Comparison of ENCODE assay signal across 21 mouse cellular contexts in the genomic region with DNA sequence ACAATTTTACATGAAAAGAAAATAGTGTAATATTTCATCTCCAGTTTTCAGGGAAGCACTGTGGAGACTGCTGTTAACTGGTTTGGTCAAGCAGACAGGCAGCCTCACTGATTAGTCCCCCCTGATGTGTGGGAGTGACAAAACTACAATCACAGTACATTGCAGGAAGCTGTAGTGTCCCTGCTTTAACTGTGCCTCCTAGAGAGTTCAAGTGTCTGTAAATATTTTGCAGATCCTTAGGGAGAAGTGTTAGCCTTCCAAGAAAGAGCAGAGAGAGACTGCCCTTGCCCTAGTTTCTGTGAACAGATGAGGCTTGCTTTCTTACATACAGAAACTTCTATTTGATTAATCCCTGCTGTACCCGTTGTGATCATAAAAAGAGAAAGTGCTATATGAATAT.
DNase-seq lines count a peak whose midpoint lies in the region; ATAC-seq and TF ChIP-seq lines count a peak whose summit lies in the region.
"Had no signal": no experiment of that assay in that cellular context is flagged by ENCODE, and none has a peak within 500 bp of the region (broad histone marks: within the 10 kb centered on the region; RNA-seq: fewer than 3 reads in every experiment).

No protein-coding gene starts in this region.

- H3K36me3 ChIP-seq in heart, embryonic 11.5 days (ENCODE audit: control insufficient read depth, insufficient read depth, low read length): no peaks in the 10 kb centered on the region
- H3K36me3 ChIP-seq in heart, embryonic 10.5 days: no peaks in the 10 kb centered on the region
- H3K36me3 ChIP-seq in limb, embryonic 12.5 days: no peaks in the 10 kb centered on the region
- H3K36me3 ChIP-seq in limb, embryonic 10.5 days: no peaks in the 10 kb centered on the region
- no peaks in the 10 kb centered on the region for H3K36me3 ChIP-seq in midbrain, embryonic 14.5 days (ENCODE audit: control insufficient read depth, insufficient read depth, low read length)
- no peaks in the 10 kb centered on the region for H3K36me3 ChIP-seq in midbrain, embryonic 10.5 days
- H3K36me3 ChIP-seq in thymus, adult 2 months (ENCODE audit: control insufficient read depth, insufficient read depth, low read length): no peaks in the 10 kb centered on the region
- H3K36me3 ChIP-seq: heart, embryonic 15.5 days; hindbrain, embryonic 13.5 days; midbrain, embryonic 12.5 days had no signal

- no peak for TF ChIP-seq CTCF in thymus, adult 2 months (IDR thresholded peaks at IDR 0.05; ENCODE audit: borderline replicate concordance, control insufficient read depth, extremely low read depth, insufficient read depth, low read length, poor library complexity)

- no peak for DNase-seq in heart, embryonic 10.5 days (ENCODE audit: low spot score)
- no peak for DNase-seq in limb, embryonic 10.5 days (ENCODE audit: low spot score)
- peak; percentile 15 for DNase-seq in midbrain, embryonic 14.5 days
- DNase-seq in midbrain, embryonic 10.5 days (ENCODE audit: low spot score): no peak
- no peak for DNase-seq in thymus, adult 2 months
- DNase-seq: adrenal gland, adult 2 months; cerebellum, adult 11-12 months; cerebellum, postnatal 25 days; gastrocnemius, postnatal 36 days; heart, adult 2 months; heart, postnatal 36 days; kidney, adult 11 months; left cerebral cortex, postnatal 4 days; right cerebral cortex, postnatal 25 days; spleen, adult 18-20 months had no signal

- no peak overlapping the region for H3K4me3 ChIP-seq in heart, embryonic 11.5 days (ENCODE audit: low read depth, low read length)
- no peak overlapping the region for H3K4me3 ChIP-seq in heart, embryonic 10.5 days
- H3K4me3 ChIP-seq in limb, embryonic 12.5 days (replicated peaks): no peak overlapping the region
- H3K4me3 ChIP-seq in limb, embryonic 10.5 days: no peak overlapping the region
- H3K4me3 ChIP-seq in midbrain, embryonic 14.5 days (replicated peaks; ENCODE audit: low read depth, low read length): no peak overlapping the region
- no peak overlapping the region for H3K4me3 ChIP-seq in midbrain, embryonic 10.5 days
- H3K4me3 ChIP-seq in thymus, adult 2 months (ENCODE audit: control insufficient read depth, insufficient read depth, low read length): no peak overlapping the region
- H3K4me3 ChIP-seq: heart, adult 2 months; heart, embryonic 15.5 days; hindbrain, embryonic 13.5 days; midbrain, embryonic 12.5 days; myocyte had no signal

- TF ChIP-seq POLR2A in thymus, adult 2 months (IDR thresholded peaks at IDR 0.05; ENCODE audit: control insufficient read depth, extremely low read depth, insufficient read depth, low read length, poor library complexity): no peak

- H3K9ac ChIP-seq in heart, embryonic 11.5 days (ENCODE audit: low read depth, low read length): 0 out of 2 replicates have a peak overlapping the region, but pooled peaks have one; percentile 28
- H3K9ac ChIP-seq in limb, embryonic 12.5 days (replicated peaks): no peak overlapping the region
- no peak overlapping the region for H3K9ac ChIP-seq in midbrain, embryonic 14.5 days (replicated peaks; ENCODE audit: low read length)
- H3K9ac ChIP-seq: heart, embryonic 15.5 days; hindbrain, embryonic 13.5 days; midbrain, embryonic 12.5 days had no signal

- 34% methylated on average over 1 of the region's 1 CpGs for WGBS in heart, embryonic 11.5 days (ENCODE audit: insufficient replicate concordance)
- 44% methylated on average over 1 of the region's 1 CpGs for whole genome bisulfite sequencing in heart, embryonic 10.5 days
- WGBS in limb, embryonic 12.5 days: 22% methylated on average over 1 of the region's 1 CpGs
- 39% methylated on average over 1 of the region's 1 CpGs for WGBS in limb, embryonic 10.5 days
- WGBS in midbrain, embryonic 14.5 days: 26% methylated on average over 1 of the region's 1 CpGs
- 44% methylated on average over 1 of the region's 1 CpGs for WGBS in midbrain, embryonic 10.5 days
- WGBS in thymus, adult 2 months: 82% methylated on average over 1 of the region's 1 CpGs

- ATAC-seq in heart, embryonic 11.5 days (replicated peaks; ENCODE audit: insufficient number of reproducible peaks, low FRiP score, low TSS enrichment): no peak
- peak; percentile 15; the same call in 1 of the 2 replicates for ATAC-seq in limb, embryonic 12.5 days (ENCODE audit: insufficient number of reproducible peaks, insufficient read depth, low FRiP score, low TSS enrichment, low read depth)
- no peak for ATAC-seq in midbrain, embryonic 14.5 days (ENCODE audit: low FRiP score, low TSS enrichment)

- no peak overlapping the region for H3K27ac ChIP-seq in heart, embryonic 11.5 days (ENCODE audit: low read depth, low read length)
- no peak overlapping the region for H3K27ac ChIP-seq in heart, embryonic 10.5 days
- H3K27ac ChIP-seq in limb, embryonic 12.5 days: no peak overlapping the region
- H3K27ac ChIP-seq in limb, embryonic 10.5 days: no peak overlapping the region
- H3K27ac ChIP-seq in midbrain, embryonic 14.5 days (replicated peaks; ENCODE audit: low read depth, low read length): no peak overlapping the region
- H3K27ac ChIP-seq in midbrain, embryonic 10.5 days (replicated peaks): no peak overlapping the region
- H3K27ac ChIP-seq in thymus, adult 2 months (ENCODE audit: control insufficient read depth, insufficient read depth, low read length): no peak overlapping the region
- H3K27ac ChIP-seq: heart, adult 2 months; heart, embryonic 15.5 days; hindbrain, embryonic 13.5 days; midbrain, embryonic 12.5 days had no signal

- H3K27me3 ChIP-seq in heart, embryonic 11.5 days (ENCODE audit: control insufficient read depth, insufficient read depth, low read length): no peaks in the 10 kb centered on the region
- H3K27me3 ChIP-seq in heart, embryonic 10.5 days (ENCODE audit: insufficient read depth, poor library complexity, severe bottlenecking): no peaks in the 10 kb centered on the region
- H3K27me3 ChIP-seq in limb, embryonic 12.5 days: no peaks in the 10 kb centered on the region
- no peaks in the 10 kb centered on the region for H3K27me3 ChIP-seq in limb, embryonic 10.5 days (ENCODE audit: low read depth, poor library complexity, severe bottlenecking)
- no peaks in the 10 kb centered on the region for H3K27me3 ChIP-seq in midbrain, embryonic 14.5 days (ENCODE audit: control insufficient read depth, insufficient read depth, low read length)
- H3K27me3 ChIP-seq in midbrain, embryonic 10.5 days (ENCODE audit: low read depth, poor library complexity, severe bottlenecking): no peaks in the 10 kb centered on the region
- H3K27me3 ChIP-seq in thymus, adult 2 months (ENCODE audit: control insufficient read depth, insufficient read depth, low read length): no peaks in the 10 kb centered on the region
- H3K27me3 ChIP-seq: heart, embryonic 15.5 days; hindbrain, embryonic 13.5 days; midbrain, embryonic 12.5 days had no signal

- no peaks in the 10 kb centered on the region for H3K9me3 ChIP-seq in heart, embryonic 11.5 days (replicated peaks; ENCODE audit: control insufficient read depth, low read length)
- no peaks in the 10 kb centered on the region for H3K9me3 ChIP-seq in heart, embryonic 10.5 days
- no peaks in the 10 kb centered on the region for H3K9me3 ChIP-seq in limb, embryonic 12.5 days
- H3K9me3 ChIP-seq in limb, embryonic 10.5 days (replicated peaks): no peaks in the 10 kb centered on the region
- H3K9me3 ChIP-seq in midbrain, embryonic 14.5 days (ENCODE audit: control insufficient read depth, low read length): no peaks in the 10 kb centered on the region
- H3K9me3 ChIP-seq in midbrain, embryonic 10.5 days (replicated peaks): no peaks in the 10 kb centered on the region
- H3K9me3 ChIP-seq: heart, embryonic 15.5 days; hindbrain, embryonic 13.5 days; midbrain, embryonic 12.5 days had no signal

- H3K4me2 ChIP-seq in heart, embryonic 11.5 days: no peak overlapping the region
- H3K4me2 ChIP-seq in limb, embryonic 12.5 days: no peak overlapping the region
- no peak overlapping the region for H3K4me2 ChIP-seq in midbrain, embryonic 14.5 days (ENCODE audit: low read length)
- H3K4me2 ChIP-seq: heart, embryonic 15.5 days; hindbrain, embryonic 13.5 days; midbrain, embryonic 12.5 days had no signal

- 0 out of 2 replicates have a peak, but pooled peaks cover 5% of the 10 kb centered on the region for H3K4me1 ChIP-seq in heart, embryonic 11.5 days (ENCODE audit: control insufficient read depth, insufficient read depth, low read length)
- H3K4me1 ChIP-seq in heart, embryonic 10.5 days: peaks cover 16% of the 10 kb centered on the region
- H3K4me1 ChIP-seq in limb, embryonic 12.5 days (replicated peaks): peaks cover 20% of the 10 kb centered on the region
- peaks cover 21% of the 10 kb centered on the region for H3K4me1 ChIP-seq in limb, embryonic 10.5 days
- peaks cover 23% of the 10 kb centered on the region for H3K4me1 ChIP-seq in midbrain, embryonic 14.5 days (ENCODE audit: control insufficient read depth, insufficient read depth, low read length)
- peaks cover 27% of the 10 kb centered on the region for H3K4me1 ChIP-seq in midbrain, embryonic 10.5 days
- H3K4me1 ChIP-seq in thymus, adult 2 months (replicated peaks; ENCODE audit: control insufficient read depth, insufficient read depth, low read length): no peaks in the 10 kb centered on the region
